Mouse (Mus musculus) macrophage (primary cell): ENCODE measurements around the gene Ifi27. TPM values are rescaled to one million over a fixed set of nuclear protein-coding genes. Genes with fewer than 3 reads are reported as not detected.
A peak's percentile ranks its signal among the peaks of the same experiment; 100 is the strongest.
"Not testable (repeated sequence)": the region's sequence is repeated elsewhere in the genome, so short reads cannot be mapped to it uniquely, and the experiment has no call there.

ENCODE experiments used
- H3K27ac ChIP-seq: fragments of 350-480 bp; formaldehyde crosslinking; 2 replicates; pipeline ENCODE4 v1.9.0; 2021
- H3K36me3 ChIP-seq: fragments of 350-480 bp; formaldehyde crosslinking; 2 replicates; pipeline ENCODE4 v1.9.0; 2021; ENCODE audit errors: inconsistent target
- H3K4me3 ChIP-seq: fragments of 350-480 bp; formaldehyde crosslinking; 2 replicates; pipeline ENCODE4 v1.9.0; 2021; ENCODE audit errors: inconsistent target
- H3K79me2 ChIP-seq: fragments of 350-480 bp; formaldehyde crosslinking; 2 replicates; pipeline ENCODE4 v1.9.0; 2021; ENCODE audit errors: inconsistent target
- WGBS: methylation state at CpG from one replicate; pipeline ENCODE4 v1.1.7; 2026; ENCODE audit warnings: inconsistent platforms; ENCODE audit not compliant: missing documents; 5-methylcytosine and 5-hydroxymethylcytosine counted together
- polyA plus RNA-seq: library from polyadenylated mRNA; stranded (reverse); fragments of 250-400 nt; gene quantifications from 3 replicates; pipeline ENCODE4 v1.2.4, GENCODE M21; 2018; ENCODE audit warnings: inconsistent platforms

The Ifi27 gene
- polyA plus RNA-seq, 1 experiment from 2014 or later: 46.8 TPM

DNA sequence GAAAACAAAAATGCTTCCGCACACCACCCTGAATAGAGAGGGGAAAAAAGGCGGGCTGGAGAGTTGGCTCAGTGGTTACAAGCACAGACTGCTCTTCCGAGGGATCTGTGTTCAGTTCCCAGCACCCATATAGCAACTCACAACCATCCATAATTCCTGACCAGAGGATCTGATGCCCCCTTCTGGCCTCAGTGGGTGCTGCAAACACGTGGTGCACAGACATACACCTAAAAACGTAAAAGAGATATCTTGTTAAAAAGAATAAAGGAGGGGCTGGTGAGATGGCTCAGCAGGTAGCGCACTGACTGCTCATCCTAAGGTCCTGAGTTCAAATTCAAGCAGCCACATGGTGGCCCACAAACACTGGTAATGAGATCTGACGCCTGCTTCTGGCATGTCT is 7.3 kb upstream of the Ifi27 start:
- H3K79me2 ChIP-seq: peaks cover 39% of the 10 kb centered on the region
- H3K4me3 ChIP-seq: no peak overlapping the region
- H3K27ac ChIP-seq: no peak overlapping the region
- H3K36me3 ChIP-seq: no peaks in the 10 kb centered on the region; the same call in 1 of the 2 replicates
- WGBS: 84% methylated on average over 7 of the region's 7 CpGs

DNA sequence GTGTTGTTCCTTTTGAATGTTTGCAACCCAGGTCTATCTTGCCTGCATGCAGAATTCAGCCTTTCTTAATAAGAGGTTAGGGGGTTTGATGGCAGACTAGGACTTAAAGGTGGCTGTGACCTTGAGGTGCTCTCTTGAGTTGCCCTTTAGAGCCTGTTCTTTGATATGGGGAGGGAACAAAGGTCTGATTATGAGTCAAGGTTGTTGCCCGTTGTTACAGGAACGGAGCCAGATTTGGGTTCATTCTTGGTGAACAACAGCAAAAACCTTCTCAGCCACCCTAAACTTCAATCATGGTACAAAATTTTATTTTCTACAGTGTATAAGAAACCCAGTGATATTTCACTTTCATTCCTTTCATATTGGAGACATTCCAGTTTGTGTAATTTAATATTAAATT is 581 bp upstream of the Ifi27 start:
- 90% methylated on average over 2 of the region's 2 CpGs for WGBS
- Histone ChIP-seq H3K27ac (peak overlapping the region; percentile 84), H3K79me2 (no peaks in the 10 kb centered on the region), H3K4me3 (no peak overlapping the region), H3K36me3 (no peaks in the 10 kb centered on the region)

DNA sequence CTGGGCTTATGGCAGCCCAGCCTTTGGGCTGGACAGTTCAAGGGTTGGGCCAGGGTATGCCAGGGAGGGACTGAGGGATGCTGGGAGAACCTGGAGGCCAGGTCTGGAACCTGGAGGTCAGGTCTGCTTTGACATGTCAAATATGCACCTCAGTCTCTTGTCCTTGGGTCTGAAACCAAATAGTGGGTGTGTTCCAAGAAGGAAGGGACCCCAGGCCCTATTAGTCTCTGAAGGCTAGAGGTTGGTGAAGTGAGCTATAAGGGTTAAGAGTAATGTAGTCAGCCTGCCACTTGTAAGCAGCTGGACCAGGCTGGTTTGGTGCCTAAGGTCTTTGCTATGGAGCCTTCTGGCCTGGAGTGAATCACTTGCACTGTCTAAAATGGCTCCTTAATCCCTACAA is 850 bp downstream of the Ifi27 start:
- H3K79me2 ChIP-seq: no peaks in the 10 kb centered on the region
- no peaks in the 10 kb centered on the region for H3K36me3 ChIP-seq
- H3K4me3 ChIP-seq: peak overlapping the region; percentile 21
- H3K27ac ChIP-seq: peak overlapping the region; percentile 84

DNA sequence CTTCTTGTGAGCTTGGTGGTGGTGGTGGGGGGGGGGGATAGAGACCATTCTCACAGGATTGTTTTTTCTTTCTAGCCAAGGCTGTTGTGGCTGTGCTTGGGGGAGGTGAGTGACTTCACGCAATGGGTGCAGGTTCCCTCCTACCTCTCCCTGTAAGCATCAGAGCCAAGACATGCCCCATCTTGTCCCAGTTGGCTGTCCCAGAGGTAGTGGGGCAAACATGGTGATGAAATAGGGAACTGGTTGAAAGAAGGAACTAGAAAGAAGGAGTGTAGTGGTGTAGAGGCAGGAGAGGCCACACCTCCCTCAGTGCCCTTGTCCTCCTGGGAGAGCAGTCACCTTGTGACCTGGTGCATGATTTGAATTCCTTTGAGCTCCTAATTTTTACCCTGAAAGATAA is 3.6 kb downstream of the Ifi27 start:
- Histone ChIP-seq H3K27ac (peak overlapping the region; percentile 4; the same call in 1 of the 2 replicates), H3K36me3 (no peaks in the 10 kb centered on the region), H3K4me3 (no peak overlapping the region), H3K79me2 (peaks cover 16% of the 10 kb centered on the region)
- WGBS: 100% methylated on average over 1 of the region's 1 CpGs

DNA sequence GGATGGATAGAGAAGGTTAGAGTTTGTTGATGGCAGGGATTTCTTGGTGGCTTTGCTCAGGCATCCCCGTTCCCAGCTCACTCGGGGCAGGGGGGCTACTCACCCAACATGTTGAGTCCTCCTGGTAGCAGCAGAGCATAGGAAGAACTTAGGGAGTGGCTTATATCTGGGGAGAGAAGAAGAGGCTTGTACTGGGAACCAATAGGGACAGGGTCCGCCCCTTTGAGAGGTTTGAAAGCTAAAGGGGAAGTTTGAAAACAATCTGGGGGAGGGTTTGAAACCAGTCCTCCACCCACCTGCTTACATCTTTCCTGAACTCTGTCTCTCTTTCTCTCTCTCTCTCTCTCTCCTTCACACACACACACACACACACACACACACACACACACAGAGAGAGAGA is 9.5 kb downstream of the Ifi27 start, which contains the start of gene Ifi27l2a:
Ifi27l2a (minus strand) TSS at position 157 of the 400 bp plus-strand sequence.
- H3K27ac ChIP-seq: peak within 1 kb of the TSS; percentile 55

DNA sequence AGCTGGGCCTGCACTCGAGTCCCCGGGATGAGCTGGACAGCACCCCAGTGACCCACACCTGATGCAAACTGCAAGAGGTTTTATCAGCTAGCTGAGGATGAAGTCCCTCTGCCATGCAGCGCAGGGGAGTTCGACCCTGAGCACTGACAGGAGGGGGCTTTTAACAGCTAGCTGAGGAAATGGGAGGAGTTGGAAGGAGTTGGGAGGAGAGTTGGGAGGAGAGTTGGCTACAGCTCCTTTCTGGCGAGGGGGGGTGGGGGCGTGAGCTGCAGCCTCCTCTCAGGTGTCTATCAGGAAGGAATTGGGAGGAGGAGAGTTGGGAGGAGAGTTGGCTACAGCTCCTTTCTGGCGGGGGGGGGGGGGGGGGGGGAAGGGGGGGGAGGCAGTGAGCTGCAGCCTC is 10.2 kb downstream of the Ifi27 start:
- not testable (repeated sequence) for H3K4me3 ChIP-seq, H3K36me3 ChIP-seq, H3K27ac ChIP-seq
- WGBS: 68% methylated on average over 3 of the region's 7 CpGs
- H3K79me2 ChIP-seq: peaks cover 26% of the 10 kb centered on the region

More for the DNA sequence above, 9.5 kb downstream of the Ifi27 start, which contains the start of gene Ifi27l2a:
- Histone ChIP-seq H3K36me3 (no peaks in the 10 kb centered on the region), H3K4me3 (peak within 1 kb of the TSS; percentile 65), H3K79me2 (peaks cover 26% of the 10 kb centered on the region)
- WGBS: 33% methylated on average over 3 of the region's 3 CpGs

DNA sequence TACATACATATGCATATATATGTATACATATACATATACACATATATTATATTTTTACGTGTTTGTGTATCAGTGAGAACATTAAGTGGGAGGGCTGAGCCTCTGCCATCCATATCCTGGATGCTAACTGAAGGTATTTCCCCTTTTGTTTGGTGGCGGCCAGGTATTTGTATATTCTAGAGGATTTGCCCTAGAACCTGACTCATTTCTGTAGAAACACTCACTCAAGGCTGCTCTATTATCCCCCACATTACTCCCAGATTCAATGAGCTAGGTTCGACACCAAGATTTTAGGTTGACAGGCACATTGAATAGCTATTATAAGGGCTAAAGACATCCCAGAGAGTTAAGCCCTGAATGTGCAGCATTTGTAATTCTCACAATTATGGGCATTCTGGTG is 11.0 kb downstream of the Ifi27 start:
- H3K36me3 ChIP-seq: no peaks in the 10 kb centered on the region
- WGBS: 68% methylated on average over 3 of the region's 3 CpGs
- H3K27ac ChIP-seq: no peak overlapping the region

DNA sequence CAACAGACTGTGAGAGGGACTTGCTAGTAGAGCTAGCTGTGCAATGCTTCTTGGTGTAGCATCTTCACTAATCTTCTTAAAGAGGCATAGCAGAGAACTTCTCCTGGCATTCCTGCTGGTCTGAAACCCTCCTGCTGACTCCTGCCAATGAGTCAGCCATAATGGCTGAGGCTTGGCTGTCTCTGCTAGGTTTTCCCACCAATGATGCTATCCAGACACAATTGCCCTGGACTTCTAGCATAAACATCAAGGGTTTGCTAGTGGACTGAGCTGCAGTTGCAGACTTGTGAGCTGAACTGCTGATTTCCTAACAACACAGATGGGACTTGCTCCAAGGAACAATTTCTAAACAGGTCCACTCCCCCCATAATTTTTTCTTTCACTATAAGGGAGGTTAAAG is 19.4 kb downstream of the Ifi27 start:
- Histone ChIP-seq H3K4me3 (no peak overlapping the region), H3K79me2 (no peaks in the 10 kb centered on the region), H3K36me3 (no peaks in the 10 kb centered on the region), H3K27ac (no peak overlapping the region)

More for the DNA sequence above, 11.0 kb downstream of the Ifi27 start:
- Histone ChIP-seq H3K79me2 (peaks cover 26% of the 10 kb centered on the region), H3K4me3 (no peak overlapping the region)

DNA sequence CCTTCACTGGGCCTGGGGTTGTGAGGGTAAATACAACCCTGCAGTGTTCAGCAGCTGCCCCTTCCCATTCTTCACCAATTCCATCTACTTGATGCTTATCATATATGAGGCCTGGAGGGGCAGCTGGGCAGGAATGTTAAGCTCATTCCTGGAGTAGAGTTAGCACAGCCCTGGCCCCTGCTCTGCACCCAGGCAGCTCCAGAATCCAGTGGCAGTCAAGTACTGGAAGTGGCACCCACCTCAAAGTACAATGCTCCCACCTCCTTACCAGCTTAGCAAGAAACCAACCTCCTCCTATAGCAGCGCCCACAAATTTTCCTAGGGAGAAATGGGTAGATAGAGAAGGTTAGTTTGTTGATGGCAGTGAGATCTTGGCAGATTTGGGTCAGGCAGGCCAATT is 22.7 kb downstream of the Ifi27 start:
- not testable (repeated sequence) for H3K79me2 ChIP-seq, H3K4me3 ChIP-seq, H3K27ac ChIP-seq, H3K36me3 ChIP-seq
- no CpG with 5 or more reads among the region's 1 CpGs for WGBS

DNA sequence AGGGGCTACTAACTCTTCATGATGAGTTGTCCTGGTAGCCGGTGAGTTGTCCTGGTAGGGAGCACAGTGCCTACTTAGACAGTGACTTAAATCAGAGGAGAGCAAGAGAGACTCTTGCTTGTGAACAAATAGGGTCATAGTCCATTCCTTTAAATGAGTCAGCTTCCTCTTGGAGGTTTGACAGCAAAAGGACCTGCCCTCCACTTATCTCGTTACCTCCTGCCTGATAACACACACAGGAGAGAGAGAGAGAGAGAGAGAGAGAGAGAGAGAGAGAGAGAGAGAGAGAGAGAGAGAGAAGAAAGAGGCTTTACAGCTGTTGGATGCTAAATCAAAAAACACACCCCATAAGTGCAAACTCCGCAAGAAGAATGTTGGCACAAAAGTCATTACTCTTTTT is 23.1 kb downstream of the Ifi27 start, which contains the start of gene Ifi27l2b:
Ifi27l2b (minus strand) TSS at position 84 of the 400 bp plus-strand sequence.
- no peak within 1 kb of the TSS for H3K4me3 ChIP-seq
- H3K79me2 ChIP-seq: no peaks in the 10 kb centered on the region
- 40% methylated on average over 2 of the region's 3 CpGs for WGBS
- no peak within 1 kb of the TSS for H3K27ac ChIP-seq
- no peaks in the 10 kb centered on the region for H3K36me3 ChIP-seq

DNA sequence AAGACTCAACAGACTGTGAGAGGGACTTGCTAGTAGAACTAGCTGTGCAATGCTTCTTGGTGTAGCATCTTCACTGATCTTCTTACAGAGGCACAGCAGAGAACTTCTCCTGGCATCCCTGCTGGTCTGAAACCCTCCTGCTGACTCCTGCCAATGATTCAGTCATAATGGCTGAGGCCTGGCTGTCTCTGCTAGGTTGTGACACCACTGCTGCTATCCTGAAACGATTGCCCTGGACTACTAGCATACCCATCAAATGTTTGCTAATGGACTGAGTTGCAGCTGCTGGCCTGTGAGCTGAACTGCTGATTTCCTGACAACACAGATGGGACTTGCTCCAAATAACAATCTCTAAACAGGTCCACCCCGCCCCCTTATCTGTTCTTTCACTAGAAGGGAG is 40.5 kb downstream of the Ifi27 start:
- Histone ChIP-seq H3K27ac (no peak overlapping the region), H3K4me3 (no peak overlapping the region), H3K36me3 (no peaks in the 10 kb centered on the region), H3K79me2 (no peaks in the 10 kb centered on the region)
- 54% methylated on average over 2 of the region's 2 CpGs for WGBS

DNA sequence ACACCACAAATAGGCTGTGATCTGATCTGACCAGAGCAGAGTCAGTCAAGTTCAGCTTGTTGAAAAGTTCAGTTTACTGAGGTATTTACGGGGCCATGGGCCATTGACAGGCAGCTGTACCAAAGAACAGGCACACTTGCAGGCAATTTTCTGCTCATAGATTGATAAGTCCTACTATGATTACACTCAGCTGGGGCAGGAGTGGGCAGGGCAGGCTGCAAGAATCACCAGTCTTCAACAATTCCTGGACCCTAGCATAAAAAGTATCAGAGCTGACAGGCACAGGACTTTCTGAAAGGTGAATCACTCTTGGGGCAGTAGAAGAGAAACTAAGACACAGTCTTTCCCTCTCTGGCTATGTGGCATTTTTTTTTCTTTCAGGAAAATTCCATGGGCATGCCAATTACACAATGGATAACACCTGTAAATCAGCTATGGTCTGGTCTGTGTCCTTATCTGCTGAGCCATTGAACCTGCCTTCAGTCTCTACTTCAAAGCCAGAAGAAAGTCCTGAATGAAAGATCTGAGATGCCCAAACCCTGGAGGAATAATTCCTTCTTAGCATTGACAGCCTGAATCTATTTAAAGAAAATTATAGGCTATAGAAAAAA is 42.9 kb downstream of the Ifi27 start:
- 92% methylated on average over 1 of the region's 1 CpGs for whole genome bisulfite sequencing
- H3K79me2 ChIP-seq: no peaks in the 10 kb centered on the region
- H3K36me3 ChIP-seq: no peaks in the 10 kb centered on the region
- no peak overlapping the region for H3K4me3 ChIP-seq
- no peak overlapping the region for H3K27ac ChIP-seq

DNA sequence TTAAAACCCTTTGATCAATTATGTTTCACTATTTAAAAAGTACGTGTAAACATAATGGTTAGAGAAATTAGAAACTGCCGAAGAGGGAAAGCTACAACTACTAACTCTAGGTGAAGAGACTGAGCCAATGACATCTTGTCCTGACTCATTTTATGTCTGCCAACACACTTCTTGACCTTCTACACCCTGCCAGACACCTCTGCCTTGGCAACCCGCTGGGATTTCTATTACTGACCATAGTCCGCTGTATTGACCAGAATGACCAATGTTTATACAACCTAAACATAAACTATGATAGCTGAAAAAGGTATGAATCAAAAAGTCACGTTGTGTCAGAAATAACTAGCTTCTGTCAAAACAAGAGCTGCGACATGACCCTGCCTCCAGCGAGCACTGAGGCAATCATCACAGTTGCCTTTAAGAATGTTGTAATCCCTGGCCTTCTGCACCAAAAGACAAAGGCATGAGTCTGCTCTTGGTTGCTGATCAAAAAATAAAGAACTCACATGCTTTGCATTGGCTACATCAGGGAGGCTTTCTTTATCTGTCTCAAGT is 43.5 kb downstream of the Ifi27 start:
- WGBS: 90% methylated on average over 7 of the region's 7 CpGs
- H3K79me2 ChIP-seq: no peaks in the 10 kb centered on the region
- no peak overlapping the region for H3K4me3 ChIP-seq
- H3K36me3 ChIP-seq: no peaks in the 10 kb centered on the region
- no peak overlapping the region for H3K27ac ChIP-seq

DNA sequence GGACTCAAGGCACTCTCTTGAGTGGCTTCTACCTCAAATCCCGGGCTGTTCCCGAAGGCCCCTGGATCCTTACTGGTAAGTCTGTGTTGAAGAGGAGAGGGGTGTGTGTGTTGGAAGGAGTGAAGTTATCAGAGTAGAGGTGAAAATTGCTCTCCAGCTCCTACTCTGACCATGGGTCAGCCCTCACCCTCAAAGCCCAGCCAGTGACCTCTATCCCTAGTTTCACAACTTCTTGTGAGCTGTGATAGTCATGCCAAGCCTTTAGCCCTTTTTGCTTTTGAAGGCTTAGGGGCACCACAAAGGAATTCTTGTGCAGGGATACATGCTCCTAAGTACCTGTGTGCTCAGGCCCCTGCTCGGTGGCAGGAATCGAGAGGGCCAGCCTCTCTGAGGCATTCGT is 47.7 kb downstream of the Ifi27 start:
- no peaks in the 10 kb centered on the region for H3K36me3 ChIP-seq
- 82% methylated on average over 5 of the region's 5 CpGs for WGBS
- H3K4me3 ChIP-seq: no peak overlapping the region
- H3K79me2 ChIP-seq: no peaks in the 10 kb centered on the region
- no peak overlapping the region for H3K27ac ChIP-seq

DNA sequence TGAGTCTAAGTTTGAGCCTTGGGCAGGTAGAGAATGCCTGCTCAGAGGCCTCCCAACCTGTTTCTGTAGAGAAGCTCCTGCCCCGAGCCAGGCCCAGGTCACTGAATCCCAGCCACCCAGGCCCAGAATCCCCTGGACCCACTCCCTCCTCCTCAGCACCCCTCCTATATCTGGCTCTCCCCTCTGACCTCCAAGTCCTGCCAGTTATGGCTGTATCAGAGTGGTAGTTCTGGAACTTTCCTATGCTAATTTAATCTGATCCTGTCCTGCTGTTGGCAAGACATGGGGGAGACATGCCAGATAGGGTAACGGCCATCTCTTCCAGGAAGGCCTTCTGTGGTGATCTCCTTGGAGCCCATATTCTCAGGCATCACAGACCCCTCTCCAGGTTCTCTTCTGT is 48.8 kb downstream of the Ifi27 start:
- H3K27ac ChIP-seq: no peak overlapping the region
- no peaks in the 10 kb centered on the region for H3K79me2 ChIP-seq
- WGBS: 89% methylated on average over 2 of the region's 2 CpGs
- H3K36me3 ChIP-seq: no peaks in the 10 kb centered on the region
- H3K4me3 ChIP-seq: no peak overlapping the region
